Mouse (Mus musculus) ES-Bruce4 (cell line): ENCODE data around the gene Zfp110.

Experiments used
- CTCF ChIP-seq: IDR thresholded peaks from one replicate; pipeline ENCODE4 v1.8.1; 2011; ENCODE audit warnings: low read depth, low read length
- EP300 ChIP-seq: IDR thresholded peaks from 2 replicates; pipeline ENCODE4 v1.6.1; 2011; ENCODE audit warnings: low read depth, low read length; ENCODE audit not compliant: insufficient read depth
- POLR2A ChIP-seq: IDR thresholded peaks from one replicate; pipeline ENCODE4 v1.8.1; 2011; ENCODE audit warnings: low read length; ENCODE audit not compliant: insufficient read depth

DNA sequence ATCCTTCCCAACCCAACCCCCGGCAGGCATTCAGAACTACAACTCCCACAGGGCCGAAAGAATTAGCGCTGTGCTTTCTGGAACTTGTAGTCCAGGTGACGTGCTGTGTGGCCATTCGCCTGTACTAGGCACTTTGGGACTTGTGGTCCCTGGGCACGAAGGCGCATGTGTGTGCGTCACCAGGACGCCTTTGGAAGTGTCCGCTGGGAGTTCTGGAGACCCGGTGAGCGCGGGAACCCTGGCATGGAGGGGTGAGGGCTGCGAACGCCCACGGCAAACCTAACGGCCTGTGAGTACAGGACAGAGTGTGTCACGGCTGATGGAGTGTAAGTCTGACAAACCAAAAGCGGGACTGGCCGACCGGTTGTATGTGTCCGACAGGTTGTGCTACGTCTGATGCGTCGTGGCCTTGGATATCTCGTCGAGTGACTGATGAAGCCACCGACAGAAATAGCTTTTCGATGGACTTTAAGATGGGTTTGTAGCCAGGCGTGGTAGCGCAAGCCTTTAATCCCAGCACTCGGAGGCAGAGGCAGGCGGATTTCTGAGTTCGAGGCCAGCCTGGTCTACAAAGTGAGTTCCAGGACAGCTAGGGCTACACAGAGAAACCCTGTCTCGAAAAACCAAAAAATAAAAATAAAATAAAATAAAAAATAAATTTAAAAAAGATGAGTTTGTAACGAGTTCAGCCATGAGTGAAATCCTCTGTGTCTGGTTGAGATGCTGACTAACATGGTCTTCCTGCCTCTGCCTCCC is 63.3 kb downstream of the Zfp110 start, which contains the start of gene Zscan22:
- TF ChIP-seq EP300 (no peak), CTCF (no peak), POLR2A (peak; percentile 10)
